Mouse (Mus musculus): ENCODE measurements around the gene Hmg20a.

DNA sequence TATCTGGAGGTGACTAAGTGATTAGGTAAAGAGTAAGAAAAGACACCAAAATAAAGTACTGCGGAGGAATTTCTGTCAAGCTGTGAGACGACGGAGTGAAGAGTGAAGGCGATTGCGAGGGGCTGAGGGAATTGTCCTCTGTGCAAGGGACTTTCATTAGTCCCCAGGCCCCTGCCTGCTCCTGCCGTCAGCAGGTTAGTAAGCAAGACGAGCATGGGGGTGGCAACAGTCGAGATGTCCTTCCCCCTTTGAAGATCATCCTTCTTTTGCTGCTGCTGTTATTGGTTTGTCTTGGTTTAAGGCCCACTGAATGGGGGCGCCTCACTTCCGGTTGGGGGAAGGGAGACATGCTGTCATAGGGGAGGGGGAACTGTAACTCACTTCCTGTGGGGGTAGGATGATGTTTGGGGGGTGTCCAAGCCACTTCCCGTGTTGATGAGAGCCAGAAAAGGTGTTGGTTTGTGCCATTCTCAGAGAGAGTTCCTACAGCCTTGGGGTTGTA, 380 bp downstream of the Hmg20a start:
- TF ChIP-seq POLR2A (IDR thresholded peaks at IDR 0.05; ENCODE audit: extremely low read depth, insufficient read depth, low read length) (peak; percentile 73; the same call in 1 of the 2 replicates), CTCF (IDR thresholded peaks at IDR 0.05; ENCODE audit: extremely low read depth, insufficient read depth, low read length) (no peak)
